Mouse (Mus musculus) heart, postnatal 0 days (tissue): ENCODE measurements around the gene Zmat5. TPM values are rescaled to one million over a fixed set of nuclear protein-coding genes. Genes with fewer than 3 reads are reported as not detected.

Source experiments
- ATAC-seq: fragments of 200-750 bp; cut with Nextera tagmentation; 2 replicates; pipeline ENCODE4 v1.8.0; 2017; ENCODE audit warnings: low read depth, moderate number of reproducible peaks, moderate library complexity; ENCODE audit not compliant: insufficient read depth
- DNase-seq: peaks from one replicate; pipeline ENCODE4 v3.0.0-alpha.2; 2016; ENCODE audit warnings: low spot score
- H3K27ac ChIP-seq: fragments of 300-500 bp; sonication (generic); 2 replicates; pipeline ENCODE4 v1.5.1; 2014; ENCODE audit warnings: low read depth, mild to moderate bottlenecking
- H3K27me3 ChIP-seq: fragments of 300-500 bp; sonication (generic); 2 replicates; pipeline ENCODE4 v1.6.1; 2014; ENCODE audit warnings: low read length, mixed read lengths; ENCODE audit not compliant: control insufficient read depth, insufficient read depth
- H3K36me3 ChIP-seq: fragments of 300-500 bp; sonication (generic); replicated peaks from 2 replicates; pipeline ENCODE4 v1.6.1; 2014; ENCODE audit warnings: low read length, mixed read lengths; ENCODE audit not compliant: control insufficient read depth, insufficient read depth
- H3K4me1 ChIP-seq: fragments of 300-500 bp; sonication (generic); 2 replicates; pipeline ENCODE4 v1.6.1; 2014; ENCODE audit warnings: antibody characterized with exemption; ENCODE audit not compliant: control insufficient read depth, insufficient read depth
- H3K4me2 ChIP-seq: fragments of 300-500 bp; sonication (generic); 2 replicates; pipeline ENCODE4 v1.6.1; 2014; ENCODE audit warnings: low read depth, mild to moderate bottlenecking, low read length, moderate library complexity
- H3K4me3 ChIP-seq: fragments of 300-500 bp; sonication (generic); 2 replicates; pipeline ENCODE4 v1.5.1; 2014; ENCODE audit warnings: low read depth, low read length
- H3K9ac ChIP-seq: fragments of 300-500 bp; sonication (generic); replicated peaks from 2 replicates; pipeline ENCODE4 v1.6.1; 2014; ENCODE audit warnings: low read depth, low read length, mixed read lengths
- H3K9me3 ChIP-seq: fragments of 300-500 bp; sonication (generic); replicated peaks from 2 replicates; pipeline ENCODE4 v1.6.1; 2016; ENCODE audit warnings: low read length; ENCODE audit not compliant: control insufficient read depth
- CTCF ChIP-seq: IDR thresholded peaks from 2 replicates; pipeline ENCODE4 v1.5.1; 2016; ENCODE audit warnings: antibody characterized with exemption, control low read depth, low read depth
- EP300 ChIP-seq: IDR thresholded peaks from 2 replicates; pipeline ENCODE4 v1.6.1; 2016; ENCODE audit warnings: antibody characterized with exemption, low read depth
- WGBS: fragments of 180-500 bp; shearing (Covaris S2); extraction: QIAGEN DNeasy Blood & Tissue Kit; methylation state at CpG from one replicate; pipeline ENCODE4 v1.1.7; 2014; 5-methylcytosine and 5-hydroxymethylcytosine counted together
- polyA plus RNA-seq: library from polyadenylated mRNA; unstranded; fragments of >200 nt; fragmentation: Nextera tagmentation; extraction: Ambion mirVana; gene quantifications from 2 replicates; pipeline ENCODE4 v1.2.1, GENCODE M21; 2015
- total RNA-seq: library from RNA; depleted of rRNA; stranded (reverse); fragments of >200 nt; gene quantifications from 2 replicates; pipeline ENCODE4 v1.2.3, GENCODE M21; 2014; ENCODE audit warnings: low replicate concordance

The Zmat5 gene
- total and polyA plus RNA-seq, 2 experiments from 2014 or later, result 35.1 to 50.5 TPM

DNA sequence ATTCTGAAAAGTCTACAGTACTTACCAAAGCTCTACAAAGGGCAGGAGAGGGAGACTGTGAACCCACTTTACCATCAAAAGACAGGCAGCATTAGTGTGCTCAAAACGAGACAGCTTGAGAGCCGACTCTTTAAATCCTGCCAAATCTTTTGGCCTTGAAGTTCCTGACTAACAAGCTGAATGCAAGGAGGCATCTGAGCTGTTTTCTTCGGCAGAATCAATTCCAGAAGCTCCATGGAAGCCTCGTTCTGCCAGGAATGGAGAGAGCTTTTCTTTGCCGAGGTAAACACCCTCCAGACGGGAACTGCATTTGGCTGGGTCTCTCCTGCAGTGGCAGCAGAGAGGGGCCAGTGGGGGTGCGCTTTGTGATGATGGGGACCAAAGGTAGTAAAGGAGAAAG is 64.8 kb downstream of the Zmat5 start:
- 77% methylated on average over 7 of the region's 7 CpGs for WGBS
- Histone ChIP-seq H3K27ac (no peak overlapping the region), H3K4me1 (no peaks in the 10 kb centered on the region), H3K9ac (no peak overlapping the region), H3K27me3 (no peaks in the 10 kb centered on the region), H3K9me3 (no peaks in the 10 kb centered on the region), H3K4me3 (no peak overlapping the region), H3K4me2 (no peak overlapping the region), H3K36me3 (peaks cover 24% of the 10 kb centered on the region)
- no peak for TF ChIP-seq EP300
- TF ChIP-seq CTCF, result no peak
- ATAC-seq (no peak), DNase-seq (no peak)

DNA sequence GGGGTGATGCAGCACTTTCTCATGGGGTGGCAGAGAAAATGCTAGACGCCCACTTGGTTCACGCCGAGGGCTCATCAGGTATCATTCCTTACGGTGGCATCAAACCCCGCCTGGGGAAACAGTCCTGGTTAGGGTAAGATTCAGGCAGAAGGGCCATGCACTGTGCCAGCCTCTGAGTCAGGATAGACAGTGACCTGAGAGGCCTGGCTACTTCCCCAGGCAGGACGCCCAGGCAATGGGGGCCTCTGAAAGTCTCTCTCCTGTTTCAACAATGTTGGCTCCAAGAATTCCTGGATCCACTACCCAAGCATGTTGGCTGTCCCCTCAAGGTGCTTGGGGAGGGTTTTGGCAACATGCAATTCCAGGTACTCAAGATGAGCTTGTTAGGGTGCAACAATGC is 65.4 kb downstream of the Zmat5 start:
- H3K9me3 ChIP-seq, result no peaks in the 10 kb centered on the region
- 94% methylated on average over 6 of the region's 6 CpGs for WGBS
- no peak overlapping the region for H3K4me2 ChIP-seq
- DNase-seq (no peak), ATAC-seq (no peak)
- H3K36me3 ChIP-seq, result peaks cover 24% of the 10 kb centered on the region
- H3K9ac ChIP-seq, result no peak overlapping the region
- no peak overlapping the region for H3K27ac ChIP-seq
- H3K4me1 ChIP-seq, result no peaks in the 10 kb centered on the region
- H3K4me3 ChIP-seq, result no peak overlapping the region
- TF ChIP-seq CTCF (no peak), EP300 (no peak)
- no peaks in the 10 kb centered on the region for H3K27me3 ChIP-seq

DNA sequence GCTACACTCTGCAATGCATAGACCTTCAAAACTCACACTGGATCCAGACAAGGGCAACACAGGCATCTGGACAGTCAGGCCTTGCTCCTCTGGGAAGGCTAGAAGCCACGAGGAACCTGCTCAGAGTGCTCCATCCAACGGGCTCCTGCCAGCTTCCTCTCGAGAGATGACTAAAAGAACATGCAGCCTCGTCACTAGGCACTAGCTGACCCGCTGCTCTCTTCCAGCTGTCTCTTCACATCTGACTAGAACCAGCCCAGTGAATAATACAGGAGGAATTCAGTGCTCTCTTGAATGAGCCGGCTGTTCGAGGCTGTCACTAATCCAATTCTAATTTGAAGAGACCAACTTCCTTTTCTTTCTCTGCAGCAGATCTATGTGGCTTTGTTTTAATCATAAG is 67.3 kb downstream of the Zmat5 start:
- H3K27ac ChIP-seq, result no peak overlapping the region
- no peaks in the 10 kb centered on the region for H3K27me3 ChIP-seq
- ATAC-seq (no peak), DNase-seq (no peak)
- H3K36me3 ChIP-seq, result peaks cover 27% of the 10 kb centered on the region
- H3K4me2 ChIP-seq, result no peak overlapping the region
- no peaks in the 10 kb centered on the region for H3K9me3 ChIP-seq
- TF ChIP-seq CTCF (no peak), EP300 (no peak)
- no peak overlapping the region for H3K4me3 ChIP-seq
- 72% methylated on average over 7 of the region's 7 CpGs for WGBS
- no peak overlapping the region for H3K9ac ChIP-seq
- no peaks in the 10 kb centered on the region for H3K4me1 ChIP-seq

DNA sequence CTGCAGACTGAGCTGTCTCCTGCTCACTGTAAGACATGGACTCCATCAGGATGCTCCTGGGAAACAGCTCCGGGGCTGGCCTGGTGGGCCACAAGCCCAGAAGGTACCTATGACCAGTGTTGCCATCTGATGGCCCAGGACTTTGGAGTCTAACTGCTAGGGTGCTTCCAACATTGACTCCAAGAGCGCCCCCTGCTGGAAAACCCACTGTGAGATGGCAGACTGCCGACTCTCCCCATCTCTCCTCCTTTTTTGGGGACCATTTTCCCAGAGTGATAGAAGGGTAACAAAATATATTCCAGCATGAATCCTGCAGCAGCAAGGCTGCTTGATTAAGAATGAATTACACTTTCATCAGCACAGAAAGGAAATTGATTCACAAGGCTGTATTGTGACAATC is 68.4 kb downstream of the Zmat5 start:
- Histone ChIP-seq H3K4me1 (no peaks in the 10 kb centered on the region), H3K9ac (no peak overlapping the region), H3K27ac (no peak overlapping the region), H3K27me3 (no peaks in the 10 kb centered on the region), H3K4me2 (no peak overlapping the region), H3K9me3 (no peaks in the 10 kb centered on the region), H3K4me3 (no peak overlapping the region), H3K36me3 (peaks cover 32% of the 10 kb centered on the region)
- WGBS, result 30% methylated on average over 3 of the region's 3 CpGs
- ATAC-seq (no peak), DNase-seq (peak; percentile 20)
- TF ChIP-seq EP300 (no peak), CTCF (peak; percentile 47; the same call in 1 of the 2 replicates)

DNA sequence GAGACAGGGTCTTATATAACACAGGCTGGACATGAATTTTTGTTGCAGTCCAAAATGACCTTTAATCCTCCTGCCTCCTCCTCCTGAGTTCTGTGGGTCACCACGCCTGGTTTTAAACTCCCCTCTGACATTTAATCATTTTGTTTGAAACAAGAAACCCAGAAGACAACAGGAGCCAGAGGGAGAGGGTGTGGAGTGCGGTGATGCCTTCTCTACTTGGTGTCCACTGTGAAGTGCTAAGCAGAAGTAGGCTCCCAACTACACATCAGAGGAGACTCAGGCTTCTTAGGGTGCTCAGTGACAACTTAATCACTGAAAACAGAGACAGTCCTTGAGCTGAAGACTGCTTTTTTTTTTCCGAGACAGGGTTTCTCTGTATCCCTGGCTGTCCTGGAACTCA is 76.4 kb downstream of the Zmat5 start:
- Histone ChIP-seq H3K27me3 (no peaks in the 10 kb centered on the region), H3K4me2 (no peak overlapping the region), H3K9me3 (no peaks in the 10 kb centered on the region), H3K27ac (no peak overlapping the region), H3K9ac (no peak overlapping the region), H3K4me1 (no peaks in the 10 kb centered on the region), H3K4me3 (no peak overlapping the region), H3K36me3 (peaks cover 85% of the 10 kb centered on the region)
- WGBS, result 91% methylated on average over 3 of the region's 3 CpGs
- no peak for TF ChIP-seq CTCF
- TF ChIP-seq EP300, result no peak
- DNase-seq (no peak), ATAC-seq (no peak)

DNA sequence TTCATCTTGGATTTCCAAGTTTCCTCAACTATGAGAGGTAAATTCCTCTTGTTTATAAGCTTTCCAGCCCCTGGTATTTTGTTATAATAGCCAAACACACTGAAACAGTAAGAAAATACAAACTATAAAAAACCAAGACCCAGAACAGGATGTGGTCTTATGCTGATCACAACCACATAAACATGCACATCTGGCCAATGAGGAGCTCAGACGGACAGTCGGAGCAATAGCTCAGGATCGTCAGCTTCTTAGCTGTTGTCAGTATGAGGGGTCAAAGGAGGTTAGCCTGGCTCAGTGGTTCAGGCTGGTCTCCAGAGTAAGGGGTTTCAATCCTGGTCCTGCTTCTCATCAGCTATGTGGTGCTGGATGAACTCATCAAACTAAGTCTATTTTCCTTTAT is 78.6 kb downstream of the Zmat5 start:
- no peak overlapping the region for H3K27ac ChIP-seq
- H3K4me3 ChIP-seq, result no peak overlapping the region
- TF ChIP-seq EP300 (no peak), CTCF (no peak)
- no peak overlapping the region for H3K9ac ChIP-seq
- DNase-seq (no peak), ATAC-seq (no peak)
- no peak overlapping the region for H3K4me2 ChIP-seq
- peaks cover 87% of the 10 kb centered on the region for H3K36me3 ChIP-seq
- WGBS, result 86% methylated on average over 3 of the region's 3 CpGs
- H3K4me1 ChIP-seq, result no peaks in the 10 kb centered on the region
- H3K9me3 ChIP-seq, result no peaks in the 10 kb centered on the region
- no peaks in the 10 kb centered on the region for H3K27me3 ChIP-seq
